Mouse (Mus musculus): Measurements from ENCODE around the gene Swi5. TPM values are rescaled to one million over a fixed set of nuclear protein-coding genes. Genes with fewer than 3 reads are reported as not detected.

Swi5 gene
- total RNA-seq, 2 experiments from 2014 or later = 181 to 193 TPM

DNA sequence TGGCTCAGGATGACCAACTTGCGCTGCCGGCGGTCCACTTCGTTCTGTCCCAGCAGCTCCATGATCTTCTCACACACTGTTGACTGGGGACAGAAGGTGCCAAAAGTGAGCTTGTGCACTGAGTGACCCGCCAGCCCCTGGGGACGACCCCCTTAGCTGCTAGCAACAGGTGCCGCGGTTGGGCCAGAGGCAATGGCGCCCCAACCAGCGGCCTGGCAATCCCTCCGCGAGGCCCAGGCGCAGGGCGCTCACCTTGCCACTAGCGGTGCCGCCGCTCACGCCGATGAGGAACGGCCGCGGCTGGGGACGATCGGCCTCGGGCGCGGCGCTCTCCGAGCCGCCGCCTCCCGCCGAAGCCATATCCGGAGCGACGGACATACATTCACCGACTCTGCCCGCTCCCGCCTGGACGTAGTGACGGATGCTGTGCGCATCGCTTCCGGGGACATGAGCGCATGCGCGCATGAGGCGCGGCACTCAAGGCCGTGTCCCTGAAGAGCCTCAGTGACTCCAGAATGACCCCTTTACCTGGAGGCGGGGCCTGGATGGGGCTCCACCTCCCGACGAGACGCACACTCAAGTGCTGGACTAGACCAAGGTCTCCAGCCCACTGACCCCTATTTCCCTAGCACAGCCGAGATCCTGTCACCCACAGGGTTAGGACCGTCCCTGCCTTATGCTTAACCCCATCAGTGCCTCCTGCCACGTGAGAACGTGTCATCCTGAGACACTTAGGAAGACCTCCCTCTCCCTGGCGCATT is 28.0 kb downstream of the Swi5 start, which contains the start of gene Uck1:
TSS of gene Uck1 (minus strand) at position 503 of the 761 bp plus-strand sequence.
- peak; percentile 89 for DNase-seq

DNA sequence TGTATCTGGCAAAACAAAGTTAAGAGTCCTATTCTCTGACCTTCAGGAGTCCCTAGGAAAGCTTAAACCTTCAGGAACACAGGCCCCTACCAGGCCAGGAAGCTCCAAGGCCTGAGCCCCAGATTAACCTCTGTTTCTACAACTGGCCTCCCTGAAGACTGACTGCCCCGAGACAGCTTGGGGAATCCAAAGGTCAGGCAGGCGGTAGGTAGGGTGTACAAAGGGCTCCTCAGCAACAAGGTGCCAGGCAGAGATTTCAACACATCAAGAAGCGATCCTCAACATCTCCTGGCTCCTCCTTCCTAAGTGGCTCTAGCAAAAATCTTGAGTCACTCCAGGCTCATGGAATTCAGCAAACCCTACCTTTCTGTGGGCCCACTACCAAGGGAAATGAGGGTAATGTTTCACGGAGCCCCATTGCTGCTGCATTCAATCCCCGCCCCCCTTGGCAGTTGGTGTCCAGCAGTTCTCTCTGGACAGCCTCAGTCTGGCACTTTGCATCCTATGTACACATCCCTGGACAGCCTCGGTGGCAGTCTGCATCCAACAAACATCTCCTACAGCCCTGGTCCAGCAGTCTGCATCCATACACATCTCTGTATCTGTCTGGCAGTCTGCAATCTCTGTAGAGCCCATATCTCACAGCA is 28.9 kb downstream of the Swi5 start:
- DNase-seq = no peak

DNA sequence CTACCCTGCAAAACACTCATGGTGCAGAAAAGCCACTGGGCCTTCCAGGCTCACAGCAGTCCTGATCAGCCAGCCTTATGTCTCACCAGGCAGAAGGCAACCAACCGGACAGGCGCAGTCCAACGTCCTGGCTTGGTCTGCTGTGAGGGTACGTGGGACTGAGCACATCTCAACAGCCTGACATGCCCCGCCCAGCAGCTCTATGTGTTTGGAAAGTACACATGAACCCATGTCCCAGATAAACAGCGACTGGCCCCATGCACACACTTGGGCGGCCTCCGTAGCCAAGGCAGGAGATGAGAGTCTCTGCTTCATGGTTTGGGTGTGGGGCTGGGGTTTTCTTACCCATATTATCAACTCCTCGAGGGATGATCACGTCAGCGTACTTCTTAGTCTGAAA is 31.6 kb downstream of the Swi5 start:
- no peak for DNase-seq

DNA sequence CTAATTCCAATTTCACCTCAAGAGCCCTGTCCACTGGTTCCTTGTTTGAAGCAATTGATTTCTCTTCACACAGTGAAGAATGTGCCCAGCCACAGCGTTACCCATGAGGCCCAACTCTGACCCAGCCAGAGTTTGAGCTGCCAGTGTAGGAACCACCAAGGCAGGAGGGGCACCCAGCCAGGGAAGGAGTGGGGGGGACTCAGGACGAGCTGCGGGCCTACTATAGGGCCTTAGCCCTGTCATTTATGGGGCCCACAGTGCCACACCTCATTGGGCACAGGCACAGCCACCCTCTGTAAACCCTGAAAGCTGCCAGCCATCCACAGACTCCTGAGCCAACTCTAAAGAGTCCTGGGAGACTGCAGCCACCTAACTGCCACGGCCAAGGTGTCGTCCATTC is 33.3 kb downstream of the Swi5 start:
- DNase-seq = no peak

DNA sequence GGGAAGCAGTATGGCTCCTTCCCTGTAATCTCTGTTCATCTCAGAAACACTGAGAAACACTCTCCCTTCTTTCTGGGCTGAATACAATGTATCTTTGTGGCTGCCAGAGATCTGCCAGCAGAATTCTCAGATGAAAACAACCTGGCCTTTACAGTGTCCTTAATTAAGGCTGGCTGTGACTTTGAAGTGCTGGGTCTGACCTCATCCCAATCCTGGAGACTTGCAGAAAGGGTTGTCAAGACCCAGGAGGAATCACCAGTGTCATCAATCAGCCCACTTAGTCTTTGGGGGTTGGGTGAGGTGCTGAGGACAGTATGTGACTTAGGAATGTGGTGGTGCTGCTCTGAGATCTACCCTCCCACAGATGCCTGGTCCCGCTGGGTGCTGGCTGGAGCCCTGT is 34.5 kb downstream of the Swi5 start:
- no peak for DNase-seq

DNA sequence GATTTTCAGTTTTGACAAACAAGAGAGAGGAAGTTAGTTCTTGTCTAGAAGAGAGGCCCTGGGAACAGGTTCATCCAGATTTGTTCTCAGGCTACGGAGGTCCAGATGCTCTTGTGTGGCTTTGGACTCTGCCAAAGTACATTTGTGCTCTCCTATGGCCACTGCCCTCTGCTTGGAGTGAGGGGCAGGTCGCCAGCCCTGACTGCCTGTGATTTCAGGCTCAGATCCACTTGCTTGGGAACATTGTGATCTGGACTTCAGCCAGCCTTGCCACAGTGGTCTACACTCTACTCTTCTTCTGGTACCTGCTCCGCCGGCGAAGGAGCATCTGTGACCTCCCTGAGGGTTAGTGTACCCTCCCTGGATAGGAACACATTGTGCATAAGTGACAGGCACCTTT is 35.2 kb downstream of the Swi5 start:
- no peak for DNase-seq

DNA sequence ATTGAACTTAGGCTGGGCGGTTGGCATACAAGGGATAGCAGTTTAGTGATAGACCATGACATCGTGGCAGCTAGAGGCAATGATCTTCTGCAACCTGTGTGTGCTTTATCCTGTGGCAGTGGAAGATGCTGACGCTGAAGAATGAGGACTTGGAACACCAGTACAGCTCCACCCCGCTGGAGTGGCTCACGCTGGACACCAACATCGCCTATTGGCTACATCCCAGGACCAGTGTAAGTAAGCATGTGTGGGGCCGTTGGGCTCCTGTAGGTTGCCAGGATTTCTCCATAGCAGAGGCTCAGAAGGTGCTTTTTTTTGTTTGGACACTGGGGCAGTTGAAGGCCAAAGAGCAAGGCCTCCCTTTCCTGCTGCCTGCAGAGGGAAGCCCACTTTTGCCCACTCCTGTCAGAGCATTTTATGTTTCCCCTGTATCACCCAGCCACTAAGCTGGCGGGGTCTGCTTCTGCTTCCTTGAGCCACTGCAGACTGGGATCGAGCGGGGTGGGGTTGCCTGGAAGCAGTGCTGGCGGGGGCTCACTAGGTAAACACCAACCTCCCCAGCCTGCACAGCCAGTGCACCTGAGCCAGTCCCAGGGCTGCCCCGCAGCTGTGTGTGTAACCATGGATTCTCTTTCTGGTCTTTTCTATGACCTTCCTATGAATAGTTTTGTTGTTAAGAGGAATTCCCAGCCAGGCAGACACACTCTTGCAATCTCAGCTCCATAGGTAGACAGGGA is 35.9 kb downstream of the Swi5 start:
- no peak for DNase-seq

DNA sequence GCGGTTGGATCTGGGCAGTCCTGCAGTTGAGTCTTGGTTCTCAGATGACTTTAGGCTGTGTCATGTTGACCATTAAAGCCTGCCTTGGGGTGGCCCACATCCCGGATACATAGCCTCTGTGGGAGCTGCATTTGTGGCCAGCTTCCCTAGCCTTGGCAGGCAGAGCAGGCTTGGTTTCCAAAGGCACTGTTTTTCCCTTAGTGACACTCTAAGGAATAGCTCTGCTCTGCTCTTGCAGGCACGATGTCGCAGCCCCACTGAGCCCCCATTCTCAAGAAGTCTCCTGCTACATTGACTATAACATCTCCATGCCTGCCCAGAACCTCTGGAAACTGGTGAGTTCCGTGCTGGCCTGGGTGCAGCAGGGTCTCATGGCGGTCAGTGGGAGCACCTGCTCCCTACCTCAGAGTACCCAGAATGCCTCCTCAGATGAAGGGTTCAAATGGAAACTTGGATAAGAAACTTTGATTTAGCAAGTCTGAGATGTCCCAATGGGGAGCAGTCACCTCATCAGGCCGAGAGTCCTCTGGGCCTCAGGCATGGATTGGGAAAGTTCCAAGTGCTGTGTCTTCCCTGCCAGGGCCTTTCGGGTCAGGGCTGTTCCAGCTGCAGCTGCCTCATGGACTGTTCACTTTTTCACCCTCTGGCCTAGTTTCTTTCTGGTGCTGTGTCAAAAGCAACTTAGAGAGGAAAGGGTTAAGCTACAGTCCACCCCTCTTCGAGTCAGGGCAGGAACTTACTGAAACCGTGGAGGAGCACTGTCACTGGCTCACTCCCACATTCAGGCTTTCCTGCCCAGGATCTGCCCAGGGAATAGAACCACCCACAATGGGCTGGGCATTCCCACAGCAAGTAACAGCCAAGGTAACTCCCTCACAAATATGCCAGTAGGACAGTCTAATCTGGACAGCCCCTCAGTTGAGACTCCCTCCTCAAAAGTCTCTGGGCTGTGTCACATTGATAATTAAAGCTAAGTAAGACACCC is 39.2 kb downstream of the Swi5 start:
- DNase-seq = no peak

DNA sequence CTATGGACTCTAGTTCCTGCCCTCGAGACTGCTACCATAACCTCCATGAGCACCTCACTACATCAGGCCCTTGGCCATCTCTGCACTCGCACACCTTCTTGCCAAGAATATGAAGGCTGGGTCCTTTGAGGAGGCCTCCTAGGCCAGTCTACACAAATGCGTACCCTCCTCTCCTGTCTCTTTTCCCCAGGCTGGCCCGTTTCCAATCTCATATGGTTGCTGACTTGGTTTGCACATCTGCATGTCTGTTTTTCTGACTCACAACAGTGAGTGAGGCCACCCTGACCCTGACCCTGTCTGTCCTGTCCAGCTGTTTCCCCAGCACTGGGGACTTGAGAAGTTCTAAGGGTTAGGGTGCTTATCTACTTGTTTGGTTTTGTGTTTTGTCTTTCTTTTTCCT is 41.1 kb downstream of the Swi5 start:
- DNase-seq = no peak

DNA sequence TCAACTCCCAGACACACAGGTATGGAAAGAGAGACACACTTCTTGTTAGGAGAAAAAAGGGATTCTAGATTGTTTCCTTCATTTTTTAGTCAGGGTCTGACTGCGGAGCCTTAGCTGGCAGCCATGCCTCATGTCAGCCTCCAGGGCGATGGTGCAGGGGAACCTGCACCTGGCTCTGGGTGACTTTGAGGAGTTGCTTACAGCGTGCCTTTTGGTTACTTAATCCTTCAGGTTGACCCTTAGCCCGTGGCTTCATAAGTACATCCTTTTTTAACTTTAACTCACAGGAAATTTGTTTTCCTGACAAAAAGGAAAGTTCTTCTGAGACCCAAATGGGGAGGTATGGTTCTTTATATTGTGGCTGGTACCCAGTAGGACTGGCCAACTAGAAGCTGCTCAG is 44.9 kb downstream of the Swi5 start:
- DNase-seq = no peak

DNA sequence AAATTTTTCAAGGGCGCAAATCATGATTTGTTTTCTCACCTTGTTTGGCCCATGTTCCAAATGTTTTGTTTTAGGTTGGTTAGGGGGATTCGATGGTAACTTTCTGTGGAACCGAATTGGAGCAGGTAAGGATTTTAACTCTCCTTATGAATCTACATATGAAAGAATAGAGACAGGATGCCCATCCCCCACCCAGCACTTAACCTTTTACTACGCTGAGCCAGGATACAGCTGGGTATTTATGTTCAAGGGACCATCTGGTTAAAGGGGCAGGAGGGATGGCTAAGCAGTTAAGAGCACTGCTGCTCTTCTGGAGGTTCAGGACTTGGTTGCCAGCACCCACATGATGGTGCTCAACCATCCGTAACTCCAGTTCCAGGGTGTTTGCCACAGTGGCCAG is 47.3 kb downstream of the Swi5 start:
- no peak for DNase-seq

DNA sequence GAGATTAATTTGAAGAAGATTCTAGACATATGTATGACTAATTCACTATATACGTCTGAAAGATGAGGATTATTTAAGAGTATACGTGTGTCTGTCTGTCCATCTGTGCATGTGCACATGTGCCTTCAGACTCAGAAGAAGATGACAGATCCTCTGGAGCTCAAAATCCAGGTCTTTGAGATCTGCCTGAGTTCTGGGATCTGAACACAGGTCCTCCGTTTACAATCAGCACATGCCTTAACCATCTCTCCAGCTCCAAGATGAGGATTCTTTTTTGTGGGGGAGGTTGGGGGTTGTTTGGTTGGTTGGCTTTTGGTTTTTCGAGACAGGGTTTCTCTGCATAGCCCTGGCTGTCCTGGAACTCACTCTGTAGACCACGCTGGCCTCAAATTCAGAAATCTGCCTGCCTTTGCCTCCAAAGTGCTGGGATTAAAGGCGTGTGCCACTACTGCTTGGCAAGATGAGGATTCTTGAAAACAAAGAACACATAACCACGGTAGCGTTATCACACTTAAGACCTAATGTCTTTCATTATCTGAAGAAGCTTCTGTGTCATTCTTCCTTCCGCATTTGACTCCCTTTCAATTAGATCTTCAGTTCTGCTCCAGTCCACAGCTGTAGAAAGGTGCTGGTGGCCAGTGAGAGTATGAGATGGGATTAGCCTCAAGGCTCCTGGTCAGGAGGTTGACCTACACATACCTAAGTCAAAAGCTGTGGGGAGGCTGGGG is 49.0 kb downstream of the Swi5 start:
- no peak for DNase-seq

DNA sequence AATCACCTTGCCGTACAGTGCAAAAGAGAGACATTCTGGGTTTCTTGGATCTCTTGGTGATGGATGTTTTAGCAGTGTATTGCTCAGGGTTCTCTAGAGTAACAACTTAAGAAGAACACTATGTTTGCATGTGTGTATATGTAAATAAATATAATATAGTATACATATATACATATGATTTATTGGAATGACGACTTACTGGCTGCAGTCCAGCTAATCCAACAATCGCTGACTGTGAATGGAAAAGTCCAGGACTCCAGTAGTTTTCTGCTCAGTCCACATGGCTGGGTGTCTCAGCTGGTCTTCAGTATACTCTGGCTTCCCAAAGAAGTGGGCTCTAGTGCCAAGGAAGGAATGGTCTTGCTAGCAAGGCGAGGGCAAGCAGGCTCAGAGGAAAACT is 50.3 kb downstream of the Swi5 start:
- no peak for DNase-seq

DNA sequence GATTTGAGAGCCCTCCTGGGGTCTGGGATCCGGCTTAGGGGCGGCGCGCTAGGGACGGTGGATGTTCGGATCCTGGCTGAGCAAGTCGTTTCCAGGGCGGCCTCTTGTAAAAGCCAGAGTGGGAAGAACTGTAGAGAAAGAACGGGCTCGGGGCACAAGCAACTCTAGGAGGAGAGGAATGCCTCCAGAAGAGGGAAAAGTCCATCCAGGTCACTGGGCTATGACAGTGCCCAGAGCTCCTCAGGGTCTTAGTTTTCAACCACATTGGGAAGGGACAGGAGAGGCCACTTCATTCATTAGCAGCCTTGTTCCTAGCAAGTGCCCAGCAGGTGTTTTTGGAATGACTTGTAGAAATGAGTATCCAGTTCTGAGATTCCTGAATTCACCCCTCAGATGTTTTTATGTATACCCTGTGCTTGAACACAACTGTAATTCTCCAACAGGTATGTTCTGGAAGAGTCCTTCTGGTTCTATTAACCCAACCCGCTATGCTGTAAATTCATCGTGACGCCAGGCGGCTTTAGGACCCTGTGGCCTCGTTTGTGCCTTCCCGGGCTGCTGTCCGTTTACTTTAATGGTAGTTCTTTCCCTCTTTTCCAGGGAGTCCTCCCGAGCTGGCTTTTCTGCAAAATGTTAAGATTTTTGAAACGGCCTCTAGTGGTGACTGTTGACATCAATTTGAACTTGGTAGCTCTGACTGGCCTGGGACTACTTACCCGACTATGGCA is 51.0 kb downstream of the Swi5 start:
- DNase-seq = peak; percentile 54

DNA sequence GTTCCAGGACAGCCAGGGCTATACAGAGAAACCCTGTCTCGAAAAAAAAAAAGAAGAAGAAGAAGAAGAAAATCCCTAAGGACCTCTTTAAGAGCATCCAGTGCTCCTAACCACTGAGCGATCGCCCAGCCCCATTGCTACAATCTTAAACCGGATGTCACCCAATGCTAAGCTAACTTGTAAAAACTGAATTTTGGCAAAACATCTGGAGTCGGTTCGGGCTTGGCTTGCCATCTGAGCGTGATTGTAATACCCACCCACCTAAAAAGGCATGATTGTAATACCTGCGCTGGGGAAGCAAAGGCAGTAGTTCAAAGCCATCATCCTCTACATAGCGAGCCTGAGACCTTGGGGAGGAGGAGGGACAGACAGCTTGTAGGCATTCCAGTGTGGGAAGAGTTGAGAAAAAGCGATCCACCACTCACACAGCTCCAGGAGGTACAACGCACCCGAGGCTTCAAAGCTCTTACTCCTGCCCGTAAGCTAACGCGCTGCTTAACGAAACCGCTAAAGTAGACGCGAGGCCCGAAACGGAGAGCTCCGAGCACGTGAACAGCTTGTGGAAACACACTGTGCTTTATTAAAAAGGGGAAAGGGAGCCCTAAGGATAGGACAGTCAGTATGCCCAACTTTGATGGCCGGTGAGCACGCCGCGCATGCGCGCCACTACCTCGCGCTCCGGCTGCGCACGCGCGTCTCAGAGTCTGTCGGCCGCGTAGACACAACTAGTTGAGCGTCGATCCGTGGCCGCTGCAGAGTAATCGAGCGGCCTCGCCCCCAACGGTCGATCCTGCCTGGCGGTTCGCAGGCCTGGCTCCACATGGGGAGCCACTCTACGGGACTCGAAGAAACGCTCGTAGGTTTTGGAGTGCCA is 51.8 kb downstream of the Swi5 start, which contains the start of gene Pomt1:
TSS of gene Pomt1 (plus strand) at position 705 of the 874 bp plus-strand sequence.
- peak; percentile 93 for DNase-seq

DNA sequence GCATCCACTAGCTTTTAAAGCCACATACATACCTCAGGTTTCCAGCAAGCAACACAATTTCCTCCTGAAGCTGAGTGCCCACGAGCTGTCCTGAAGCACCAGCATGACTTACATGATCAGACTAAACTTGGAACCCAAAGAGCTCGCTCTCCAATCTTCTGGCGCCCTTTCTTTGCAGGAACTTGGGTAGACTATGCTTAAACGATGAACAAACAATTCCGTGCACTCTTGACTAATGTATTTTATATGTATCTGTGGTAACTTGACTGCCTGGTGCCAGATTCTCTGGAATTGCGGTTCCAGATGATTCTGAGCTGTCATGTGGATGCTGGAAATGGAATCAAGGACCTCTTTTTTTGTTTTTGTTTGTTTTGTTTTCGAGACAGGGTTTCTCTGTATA is 52.4 kb downstream of the Swi5 start:
- no peak for DNase-seq
